Comparison of ENCODE assay signal across 19 mouse cellular contexts in genomic region chr16:24636894-24637293, GRCm38 (mm10).
"Had no signal": no experiment of that assay in that cellular context is flagged by ENCODE, and none has a peak within 500 bp of the region (broad histone marks: within the 10 kb centered on the region; RNA-seq: fewer than 3 reads in every experiment).

No protein-coding gene starts in this region.

- H3K36me3 ChIP-seq: liver, embryonic 12.5 days; liver, embryonic 15.5 days; midbrain, embryonic 12.5 days; neural tube, embryonic 13.5 days; stomach, embryonic 15.5 days had no signal

- H3K27ac ChIP-seq: limb, embryonic 10.5 days; limb, embryonic 13.5 days; liver, embryonic 12.5 days; liver, embryonic 15.5 days; midbrain, embryonic 12.5 days; neural tube, embryonic 13.5 days; stomach, embryonic 15.5 days had no signal

- H3K27me3 ChIP-seq: limb, embryonic 13.5 days; liver, embryonic 12.5 days; liver, embryonic 15.5 days; neural tube, embryonic 13.5 days; stomach, embryonic 15.5 days had no signal

- H3K9ac ChIP-seq: limb, embryonic 13.5 days; liver, embryonic 12.5 days; liver, embryonic 15.5 days; midbrain, embryonic 12.5 days; neural tube, embryonic 13.5 days; stomach, embryonic 15.5 days had no signal

- H3K4me3 ChIP-seq: limb, embryonic 10.5 days; limb, embryonic 13.5 days; liver, embryonic 12.5 days; liver, embryonic 15.5 days; megakaryocyte, embryonic 14.5 days; midbrain, embryonic 12.5 days; neural tube, embryonic 13.5 days; stomach, embryonic 15.5 days had no signal

- H3K4me1 ChIP-seq: limb, embryonic 10.5 days; liver, embryonic 12.5 days; liver, embryonic 15.5 days; megakaryocyte, embryonic 14.5 days; midbrain, embryonic 12.5 days; stomach, embryonic 15.5 days had no signal

- DNase-seq: kidney, adult 18-20 months; kidney, adult 9 months; kidney, postnatal 14 days; kidney, postnatal 4 days; layer of hippocampus, adult 9-11 months; liver; lung, adult 2 months; right cerebral cortex, postnatal 25 days; spleen, adult 18-20 months; thymus, postnatal 25 days had no signal

- ATAC-seq: intestine, embryonic 16.5 days; liver, embryonic 12.5 days had no signal
